Mouse (Mus musculus): ENCODE data around the gene Chic2. TPM values are rescaled to one million over a fixed set of nuclear protein-coding genes. Genes with fewer than 3 reads are reported as not detected.

Gene Chic2
- polyA plus RNA-seq, 1 experiment from 2014 or later = 46.1 TPM

DNA sequence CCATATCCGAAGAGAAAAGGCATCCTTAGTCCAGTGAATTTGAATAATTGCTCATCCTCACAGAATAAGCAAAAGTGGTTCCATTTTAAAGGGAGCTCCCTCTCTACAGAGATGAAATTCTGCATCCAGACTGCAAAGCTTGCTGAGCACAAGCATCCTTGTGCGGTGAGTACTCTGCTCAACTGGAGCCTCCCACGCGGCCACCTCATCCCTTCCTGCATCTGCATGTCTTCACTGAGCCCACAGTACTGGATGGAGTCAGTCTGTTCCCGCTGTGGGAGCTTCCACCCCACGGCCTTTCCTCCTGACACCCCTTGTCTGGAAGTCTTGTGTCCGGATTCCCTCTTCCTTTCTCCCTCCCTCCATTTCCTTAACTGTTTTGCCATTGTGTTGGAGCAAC lies 95.3 kb downstream of the Chic2 start:
- Histone ChIP-seq H3K4me1 (ENCODE audit: control insufficient read depth, insufficient read depth, low read length) (no peaks in the 10 kb centered on the region), H3K4me3 (ENCODE audit: low read depth, low read length) (no peak overlapping the region), H3K9ac (ENCODE audit: low read length) (no peak overlapping the region), H3K27me3 (ENCODE audit: control insufficient read depth, insufficient read depth, low read length) (no peaks in the 10 kb centered on the region), H3K27ac (replicated peaks; ENCODE audit: low read depth, low read length) (no peak overlapping the region), H3K4me2 (ENCODE audit: low read depth, severe bottlenecking) (no peak overlapping the region), H3K36me3 (ENCODE audit: control insufficient read depth, insufficient read depth, low read length) (no peaks in the 10 kb centered on the region), H3K9me3 (ENCODE audit: control insufficient read depth, low read length) (no peaks in the 10 kb centered on the region)
- ATAC-seq (ENCODE audit: insufficient number of reproducible peaks, low FRiP score, low TSS enrichment, low read depth) (no peak), DNase-seq (ENCODE audit: low spot score) (no peak)
- 83% methylated on average over 7 of the region's 7 CpGs for WGBS

DNA sequence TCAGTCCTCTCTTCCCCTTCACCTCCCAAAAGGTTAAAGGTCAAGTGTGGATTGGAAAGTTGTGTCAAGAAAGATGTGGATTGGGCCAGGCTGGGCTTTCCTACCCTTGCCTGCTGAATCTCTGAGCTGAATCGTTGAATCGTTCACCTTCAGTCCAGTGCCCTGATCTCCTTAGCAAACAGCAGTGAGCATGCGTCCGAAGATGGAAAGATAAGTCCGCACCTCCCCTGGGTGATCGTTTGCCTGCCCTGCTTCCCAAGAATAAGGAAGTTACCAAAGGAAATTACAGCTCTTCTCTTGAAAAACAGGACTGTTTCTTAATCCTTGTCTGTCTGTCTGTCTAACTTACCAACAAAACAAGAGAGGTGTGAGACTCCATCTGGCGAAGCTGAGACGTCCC lies 96.1 kb downstream of the Chic2 start:
- H3K4me2 ChIP-seq (ENCODE audit: low read depth, severe bottlenecking) = no peak overlapping the region
- no peaks in the 10 kb centered on the region for H3K36me3 ChIP-seq (ENCODE audit: control insufficient read depth, insufficient read depth, low read length)
- H3K9ac ChIP-seq (ENCODE audit: low read length) = no peak overlapping the region
- H3K27ac ChIP-seq (replicated peaks; ENCODE audit: low read depth, low read length) = no peak overlapping the region
- ATAC-seq (ENCODE audit: insufficient number of reproducible peaks, low FRiP score, low TSS enrichment, low read depth) = no peak
- no peak overlapping the region for H3K4me3 ChIP-seq (ENCODE audit: low read depth, low read length)
- no peaks in the 10 kb centered on the region for H3K9me3 ChIP-seq (ENCODE audit: control insufficient read depth, low read length)
- DNase-seq (ENCODE audit: low spot score) = no peak
- WGBS = 67% methylated on average over 8 of the region's 8 CpGs
- H3K4me1 ChIP-seq (ENCODE audit: control insufficient read depth, insufficient read depth, low read length) = no peaks in the 10 kb centered on the region
- no peaks in the 10 kb centered on the region for H3K27me3 ChIP-seq (ENCODE audit: control insufficient read depth, insufficient read depth, low read length)

Other genes with a start within 250 kb of the Chic2 start
- not detected in 2 replicates for gene Gsx2, start 30.8 kb upstream of the Chic2 start, polyA plus RNA-seq (2014; fragmentation: Nextera tagmentation; extraction: Ambion mirVana)
- 124 and 138 TPM in 2 replicates for gene Pdgfra, start 107.5 kb upstream of the Chic2 start, polyA plus RNA-seq (2014; fragmentation: Nextera tagmentation; extraction: Ambion mirVana)